10 mouse cellular contexts compared by ENCODE assay signal in genomic region chr14:72110689-72111088, GRCm38 (mm10).
"Had no signal": no experiment of that assay in that cellular context is flagged by ENCODE, and none has a peak within 500 bp of the region (broad histone marks: within the 10 kb centered on the region; RNA-seq: fewer than 3 reads in every experiment).

No protein-coding gene starts in this region.

- H3K4me3 ChIP-seq: limb, embryonic 15.5 days; liver, embryonic 12.5 days; midbrain, embryonic 10.5 days; myocyte; neural tube, embryonic 12.5 days had no signal

- H3K9me3 ChIP-seq: limb, embryonic 15.5 days; liver, embryonic 12.5 days; midbrain, embryonic 10.5 days; neural tube, embryonic 12.5 days had no signal

- H3K27ac ChIP-seq: limb, embryonic 15.5 days; liver, embryonic 12.5 days; midbrain, embryonic 10.5 days; neural tube, embryonic 12.5 days had no signal

- H3K4me1 ChIP-seq: limb, embryonic 15.5 days; midbrain, embryonic 10.5 days; neural tube, embryonic 12.5 days had no signal

- DNase-seq: kidney, adult 2 months; lung, postnatal 36 days; midbrain, embryonic 14.5 days; thymus, postnatal 4 days had no signal

- ATAC-seq: inflammation-experienced regulatory T-cells, adult 6 months; liver, embryonic 12.5 days had no signal

- H3K9ac ChIP-seq: limb, embryonic 15.5 days; liver, embryonic 12.5 days; neural tube, embryonic 12.5 days had no signal

- H3K4me2 ChIP-seq: limb, embryonic 15.5 days; liver, embryonic 12.5 days; neural tube, embryonic 12.5 days had no signal

- H3K36me3 ChIP-seq: limb, embryonic 15.5 days; liver, embryonic 12.5 days; midbrain, embryonic 10.5 days; neural tube, embryonic 12.5 days had no signal

- H3K27me3 ChIP-seq: limb, embryonic 15.5 days; liver, embryonic 12.5 days; neural tube, embryonic 12.5 days had no signal
